Mouse (Mus musculus) ovary, adult 18-20 months (tissue): ENCODE measurements around the gene Ampd3.

Experiments
- DNase-seq: peaks from one replicate; pipeline ENCODE4 v3.0.0; 2022; ENCODE audit warnings: low spot score, mixed read lengths

The Ampd3 gene

GRCm38 (mm10) chr7:110768001-110768400 is at the start of gene Ampd3:
Ampd3 (plus strand) TSS chr7:110768206.
- DNase-seq: no peak

GRCm38 (mm10) chr7:110718505-110718904 is 49.5 kb upstream of the Ampd3 start:
- DNase-seq: no peak

GRCm38 (mm10) chr7:110719857-110720256 is 48.1 kb upstream of the Ampd3 start:
- no peak for DNase-seq

- no peak for DNase-seq
Measured at GRCm38 (mm10) chr7:110722183-110722582, 45.8 kb upstream of the Ampd3 start.

GRCm38 (mm10) chr7:110727049-110727448 is 41.0 kb upstream of the Ampd3 start:
- no peak for DNase-seq

- DNase-seq: no peak
Measured at GRCm38 (mm10) chr7:110728876-110729275, 39.1 kb upstream of the Ampd3 start.

- DNase-seq: no peak
Measured at GRCm38 (mm10) chr7:110729295-110729694, 38.7 kb upstream of the Ampd3 start.

- no peak for DNase-seq
Measured at GRCm38 (mm10) chr7:110731091-110731967, 36.7 kb upstream of the Ampd3 start.

- DNase-seq: no peak
Measured at GRCm38 (mm10) chr7:110732001-110732632, 35.9 kb upstream of the Ampd3 start.

- no peak for DNase-seq
Measured at GRCm38 (mm10) chr7:110736914-110737313, 31.1 kb upstream of the Ampd3 start.

GRCm38 (mm10) chr7:110739764-110740163 is 28.2 kb upstream of the Ampd3 start:
- no peak for DNase-seq

GRCm38 (mm10) chr7:110740188-110740587 is 27.8 kb upstream of the Ampd3 start:
- no peak for DNase-seq

GRCm38 (mm10) chr7:110742022-110742421 is 26.0 kb upstream of the Ampd3 start:
- no peak for DNase-seq

- DNase-seq: no peak
Measured at GRCm38 (mm10) chr7:110746087-110746562, 21.9 kb upstream of the Ampd3 start.

GRCm38 (mm10) chr7:110746809-110747208 is 21.2 kb upstream of the Ampd3 start:
- no peak for DNase-seq

GRCm38 (mm10) chr7:110750834-110751233 is 17.2 kb upstream of the Ampd3 start:
- DNase-seq: no peak

GRCm38 (mm10) chr7:110751634-110752033 is 16.4 kb upstream of the Ampd3 start:
- no peak for DNase-seq

GRCm38 (mm10) chr7:110753310-110753709 is 14.7 kb upstream of the Ampd3 start:
- no peak for DNase-seq

GRCm38 (mm10) chr7:110753926-110754330 is 14.1 kb upstream of the Ampd3 start:
- DNase-seq: no peak

- DNase-seq: no peak
Measured at GRCm38 (mm10) chr7:110756440-110756839, 11.6 kb upstream of the Ampd3 start.

GRCm38 (mm10) chr7:110762605-110763180 is 5.3 kb upstream of the Ampd3 start:
- no peak for DNase-seq

- DNase-seq: no peak
Measured at GRCm38 (mm10) chr7:110768451-110769064, 552 bp downstream of the Ampd3 start.
